Mouse (Mus musculus) liver, adult 2 months (tissue): ENCODE results near the gene H2-T24.

Experiments
- CTCF ChIP-seq: fragments of 200-500 bp; IDR thresholded peaks from 2 replicates; pipeline ENCODE4 v1.5.1; 2011; ENCODE audit warnings: low read depth, low read length, control low read depth
- POLR2A ChIP-seq: fragments of 200-500 bp; IDR thresholded peaks from 2 replicates; pipeline ENCODE4 v1.6.1; 2011; ENCODE audit warnings: low read length, control low read depth; ENCODE audit not compliant: insufficient read depth; ENCODE audit errors: extremely low read depth

DNA sequence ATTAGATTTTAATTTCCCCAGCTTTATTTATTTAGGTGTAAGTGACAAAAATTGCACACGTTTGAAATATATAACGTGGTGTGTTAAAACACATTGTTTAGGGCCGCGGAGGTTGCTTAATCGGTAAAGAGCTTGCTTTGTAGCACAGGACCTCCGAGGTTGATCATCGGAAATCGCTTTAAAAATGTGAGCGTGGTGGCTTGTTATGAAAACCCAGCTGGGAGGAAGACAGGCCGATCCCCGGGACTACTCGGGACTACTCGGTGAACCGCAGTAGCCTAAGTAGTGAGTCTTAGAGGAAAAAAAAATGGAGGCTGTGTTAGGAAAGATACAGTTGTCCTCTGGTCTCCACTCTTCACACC is 25.5 kb downstream of the H2-T24 start:
- TF ChIP-seq POLR2A (no peak), CTCF (no peak)
